Mouse (Mus musculus): ENCODE measurements around the gene Mki67.

Gene Mki67

GRCm38 (mm10) chr7:135664211-135664610 lies 52.0 kb downstream of the Mki67 start:
- DNase-seq = no peak

GRCm38 (mm10) chr7:135660314-135660713 lies 55.8 kb downstream of the Mki67 start:
- DNase-seq = no peak

GRCm38 (mm10) chr7:135659314-135659935 lies 56.7 kb downstream of the Mki67 start:
- no peak for DNase-seq

- DNase-seq = no peak
Observed at GRCm38 (mm10) chr7:135658150-135658549, 58.0 kb downstream of the Mki67 start.

- no peak for DNase-seq
Observed at GRCm38 (mm10) chr7:135655113-135655512, 61.0 kb downstream of the Mki67 start.

GRCm38 (mm10) chr7:135654288-135654687 lies 61.9 kb downstream of the Mki67 start:
- DNase-seq = no peak

GRCm38 (mm10) chr7:135653601-135654000 lies 62.6 kb downstream of the Mki67 start:
- DNase-seq = no peak

- DNase-seq = no peak
Observed at GRCm38 (mm10) chr7:135652781-135653180, 63.4 kb downstream of the Mki67 start.

- DNase-seq = no peak
Observed at GRCm38 (mm10) chr7:135651831-135652511, 64.2 kb downstream of the Mki67 start.

GRCm38 (mm10) chr7:135650061-135650460 lies 66.1 kb downstream of the Mki67 start:
- no peak for DNase-seq

GRCm38 (mm10) chr7:135649306-135649705 lies 66.9 kb downstream of the Mki67 start:
- DNase-seq = no peak

- DNase-seq = no peak
Observed at GRCm38 (mm10) chr7:135648821-135649220, 67.3 kb downstream of the Mki67 start.

- no peak for DNase-seq
Observed at GRCm38 (mm10) chr7:135646976-135647375, 69.2 kb downstream of the Mki67 start.

GRCm38 (mm10) chr7:135644452-135644851 lies 71.7 kb downstream of the Mki67 start:
- DNase-seq = no peak

- DNase-seq = peak; percentile 68
Observed at GRCm38 (mm10) chr7:135641698-135642507, 74.3 kb downstream of the Mki67 start.
